ENCODE assay signal across 9 mouse cellular contexts in genomic region chr17:17409601-17410000, GRCm38 (mm10). TPM values are rescaled to one million over a fixed set of nuclear protein-coding genes. Genes with fewer than 3 reads are reported as not detected.
DNase-seq lines count a peak whose midpoint lies in the region; ATAC-seq and TF ChIP-seq lines count a peak whose summit lies in the region.
"Had no signal": no experiment of that assay in that cellular context is flagged by ENCODE, and none has a peak within 500 bp of the region (broad histone marks: within the 10 kb centered on the region; RNA-seq: fewer than 3 reads in every experiment).

No protein-coding gene starts in this region.

- no peaks in the 10 kb centered on the region for H3K4me1 ChIP-seq in lung, embryonic 14.5 days (ENCODE audit: insufficient read depth)
- H3K4me1 ChIP-seq in forebrain, embryonic 13.5 days = peaks cover 43% of the 10 kb centered on the region
- no peaks in the 10 kb centered on the region for H3K4me1 ChIP-seq in heart, embryonic 11.5 days (ENCODE audit: control insufficient read depth, insufficient read depth, low read length)
- H3K4me1 ChIP-seq: liver, embryonic 15.5 days had no signal

- H3K9ac ChIP-seq in lung, embryonic 14.5 days = no peak overlapping the region
- H3K9ac ChIP-seq in forebrain, embryonic 13.5 days = no peak overlapping the region
- no peak overlapping the region for H3K9ac ChIP-seq in heart, embryonic 11.5 days (ENCODE audit: low read depth, low read length)
- H3K9ac ChIP-seq: embryonic facial prominence, embryonic 15.5 days; liver, embryonic 15.5 days had no signal

- ATAC-seq in lung, embryonic 14.5 days (ENCODE audit: insufficient read depth) = no peak
- peak; percentile 66; the same call in 1 of the 2 replicates for ATAC-seq in forebrain, embryonic 13.5 days
- ATAC-seq in megakaryocyte-erythroid progenitor cell, adult 5-6 weeks (replicated peaks; ENCODE audit: low FRiP score, low TSS enrichment, poor library complexity, severe bottlenecking) = no peak
- no peak for ATAC-seq in heart, embryonic 11.5 days (replicated peaks; ENCODE audit: insufficient number of reproducible peaks, low FRiP score, low TSS enrichment)

- H3K4me2 ChIP-seq in lung, embryonic 14.5 days = no peak overlapping the region
- H3K4me2 ChIP-seq in forebrain, embryonic 13.5 days = peak overlapping the region; percentile 42
- no peak overlapping the region for H3K4me2 ChIP-seq in heart, embryonic 11.5 days
- H3K4me2 ChIP-seq: embryonic facial prominence, embryonic 15.5 days; liver, embryonic 15.5 days had no signal

- intact Hi-C loops in left cerebral cortex, postnatal 4 days (cut with DNase I) = no loop called here

- no peak overlapping the region for H3K4me3 ChIP-seq in lung, embryonic 14.5 days (ENCODE audit: low read depth, low read length)
- H3K4me3 ChIP-seq in forebrain, embryonic 13.5 days = no peak overlapping the region
- no peak overlapping the region for H3K4me3 ChIP-seq in heart, embryonic 11.5 days (ENCODE audit: low read depth, low read length)
- H3K4me3 ChIP-seq: embryonic facial prominence, embryonic 15.5 days; liver, embryonic 15.5 days had no signal

- no peaks in the 10 kb centered on the region for H3K9me3 ChIP-seq in lung, embryonic 14.5 days (ENCODE audit: low read depth, low read length)
- H3K9me3 ChIP-seq in forebrain, embryonic 13.5 days (replicated peaks) = no peaks in the 10 kb centered on the region
- H3K9me3 ChIP-seq in heart, embryonic 11.5 days (replicated peaks; ENCODE audit: control insufficient read depth, low read length) = no peaks in the 10 kb centered on the region
- H3K9me3 ChIP-seq: embryonic facial prominence, embryonic 15.5 days; liver, embryonic 15.5 days had no signal

- 13% methylated on average over 2 of the region's 2 CpGs for WGBS in lung, embryonic 14.5 days
- WGBS in forebrain, embryonic 13.5 days = 4% methylated on average over 2 of the region's 2 CpGs
- WGBS in heart, embryonic 11.5 days (ENCODE audit: insufficient replicate concordance) = 22% methylated on average over 2 of the region's 2 CpGs

- DNase-seq in lung, embryonic 14.5 days = peak; percentile 34
- no peak for DNase-seq in lung, postnatal 4 days
- peak; percentile 31 for DNase-seq in left cerebral cortex, postnatal 4 days
- peak; percentile 71 for DNase-seq in retina, postnatal 1 day

- no peaks in the 10 kb centered on the region for H3K36me3 ChIP-seq in lung, embryonic 14.5 days (ENCODE audit: insufficient read depth)
- peaks cover 4% of the 10 kb centered on the region; the same call in 1 of the 2 replicates for H3K36me3 ChIP-seq in forebrain, embryonic 13.5 days (ENCODE audit: poor library complexity, severe bottlenecking)
- H3K36me3 ChIP-seq in heart, embryonic 11.5 days (ENCODE audit: control insufficient read depth, insufficient read depth, low read length) = no peaks in the 10 kb centered on the region
- H3K36me3 ChIP-seq: embryonic facial prominence, embryonic 15.5 days; liver, embryonic 15.5 days had no signal

- 0 out of 2 replicates have a peak, but pooled peaks have one; percentile 22 for TF ChIP-seq CTCF in lung, embryonic 14.5 days (IDR thresholded peaks at IDR 0.05; ENCODE audit: low read depth)

- H3K27me3 ChIP-seq in lung, embryonic 14.5 days (ENCODE audit: insufficient read depth, low read length) = no peaks in the 10 kb centered on the region
- H3K27me3 ChIP-seq in forebrain, embryonic 13.5 days = no peaks in the 10 kb centered on the region
- no peaks in the 10 kb centered on the region for H3K27me3 ChIP-seq in heart, embryonic 11.5 days (ENCODE audit: control insufficient read depth, insufficient read depth, low read length)
- H3K27me3 ChIP-seq: embryonic facial prominence, embryonic 15.5 days; liver, embryonic 15.5 days had no signal

- H3K27ac ChIP-seq in lung, embryonic 14.5 days (ENCODE audit: low read depth) = no peak overlapping the region
- peak overlapping the region; percentile 78 for H3K27ac ChIP-seq in forebrain, embryonic 13.5 days
- H3K27ac ChIP-seq in heart, embryonic 11.5 days (ENCODE audit: low read depth, low read length) = no peak overlapping the region
- H3K27ac ChIP-seq: embryonic facial prominence, embryonic 15.5 days; liver, embryonic 15.5 days had no signal

RNA-seq across cellular contexts. Expression of gene Lix1, which starts 7.1 kb away (rescaled TPM):
- 0.26 and 0.60 TPM in 2 replicates for polyA plus RNA-seq in lung, embryonic 14.5 days (2014; fragmentation: Nextera tagmentation; extraction: Ambion mirVana)
- polyA plus RNA-seq in forebrain, embryonic 13.5 days (2015; fragmentation: Nextera tagmentation; extraction: Ambion mirVana) = 57.7 and 59.1 TPM in 2 replicates
- total RNA-seq in left cerebral cortex, postnatal 4 days (2021) = 10 to 100 TPM; 37.9 to 38.2 TPM
- not detected in 2 replicates for total RNA-seq in megakaryocyte-erythroid progenitor cell, adult 5-6 weeks (2014; fragmentation: Nextera tagmentation)
- not detected in 2 replicates for total RNA-seq in megakaryocyte-erythroid progenitor cell, adult 5-6 weeks (2017)
- 5.3 and 6.1 TPM in 2 replicates for polyA plus RNA-seq in heart, embryonic 11.5 days (2014; fragmentation: Nextera tagmentation; extraction: Ambion mirVana)

RNA-seq across cellular contexts. Expression of gene Riok2, which starts 35.5 kb away (rescaled TPM):
- 26.8 and 29.3 TPM in 2 replicates for polyA plus RNA-seq in lung, embryonic 14.5 days (2014; fragmentation: Nextera tagmentation; extraction: Ambion mirVana)
- 29.3 and 32.9 TPM in 2 replicates for polyA plus RNA-seq in forebrain, embryonic 13.5 days (2015; fragmentation: Nextera tagmentation; extraction: Ambion mirVana)
- 10 to 100 TPM; 20.1 to 20.9 TPM for total RNA-seq in left cerebral cortex, postnatal 4 days (2021)
- 40.4 and 47.6 TPM in 2 replicates for total RNA-seq in megakaryocyte-erythroid progenitor cell, adult 5-6 weeks (2014; fragmentation: Nextera tagmentation)
- total RNA-seq in megakaryocyte-erythroid progenitor cell, adult 5-6 weeks (2017) = 81.0 and 88.3 TPM in 2 replicates
- 24.1 and 25.3 TPM in 2 replicates for polyA plus RNA-seq in heart, embryonic 11.5 days (2014; fragmentation: Nextera tagmentation; extraction: Ambion mirVana)

Comparison
In these comparisons a context has a peak if more than half of its experiments do, and no peak if none do; other contexts are left out.
1. DNase-seq: peak in lung, embryonic 14.5 days (single experiment), left cerebral cortex, postnatal 4 days (single experiment) and retina, postnatal 1 day (single experiment); none in lung, postnatal 4 days (0 of 2).